Mouse (Mus musculus) 416B (cell line): Measurements from ENCODE around the gene Fv1.
A peak's percentile ranks its signal among the peaks of the same experiment; 100 is the strongest.

Experiments used
- DNase-seq: peaks from one replicate; pipeline ENCODE4 v3.0.0; 2011; ENCODE audit warnings: low read depth

Gene Fv1

DNA sequence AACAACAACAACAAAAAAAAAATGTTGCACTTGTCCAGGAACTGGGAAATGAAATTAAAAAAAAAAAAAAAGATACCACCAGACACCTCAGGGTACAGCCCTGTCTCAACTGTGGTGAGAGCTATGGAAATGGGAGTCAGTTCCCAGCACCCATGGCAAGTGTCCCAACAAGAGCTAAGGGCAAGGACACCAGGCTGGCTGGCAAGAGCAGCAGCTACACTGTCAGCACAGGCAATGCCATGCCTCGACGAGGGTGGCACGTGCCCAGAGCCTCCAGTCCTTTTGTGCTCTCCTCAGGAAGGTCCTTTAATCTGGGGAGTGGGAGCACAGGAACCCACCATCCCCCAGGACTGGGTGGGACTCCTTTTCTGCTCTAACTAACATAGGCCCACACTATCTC, 15.4 kb downstream of the Fv1 start:
- DNase-seq, result no peak

DNA sequence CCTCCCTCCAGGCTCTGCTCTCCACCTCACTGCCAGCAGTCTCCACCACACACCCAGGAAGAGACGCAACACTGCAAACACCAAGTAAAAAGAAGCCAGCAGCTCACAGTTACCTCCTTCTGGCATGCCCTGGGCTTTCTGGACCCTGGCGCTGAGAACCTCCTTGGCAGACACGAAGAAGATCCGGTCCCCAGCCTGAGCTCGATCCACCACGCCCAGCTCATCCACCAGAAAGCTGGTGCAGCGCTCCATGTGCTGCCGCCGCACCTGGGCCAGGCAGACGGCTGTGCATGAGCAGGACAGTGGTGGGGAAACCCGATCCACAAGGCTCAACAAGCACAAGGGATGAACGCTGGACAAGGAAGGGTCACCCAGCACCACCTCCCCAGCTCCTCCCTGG, 17.4 kb downstream of the Fv1 start:
- no peak for DNase-seq

DNA sequence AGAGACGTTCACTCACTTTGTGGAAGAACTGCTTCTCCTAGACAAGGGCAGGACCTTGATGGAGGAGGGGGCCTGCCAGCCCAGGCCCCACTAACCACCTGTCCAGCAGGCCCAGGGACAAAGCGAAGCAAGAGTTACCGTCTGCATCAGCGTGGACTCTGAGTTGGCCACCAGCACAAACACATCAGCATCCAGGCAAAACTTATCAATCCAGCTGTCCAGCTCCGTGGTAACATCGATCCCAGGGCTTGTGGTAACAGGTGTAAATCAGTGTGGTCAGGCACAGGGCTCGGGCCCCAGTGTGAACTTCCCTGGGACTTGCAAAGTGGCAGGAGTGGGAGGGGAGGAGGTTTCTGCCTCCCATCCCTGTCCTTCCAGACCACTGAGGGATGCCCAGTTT, 18.5 kb downstream of the Fv1 start:
- no peak for DNase-seq

DNA sequence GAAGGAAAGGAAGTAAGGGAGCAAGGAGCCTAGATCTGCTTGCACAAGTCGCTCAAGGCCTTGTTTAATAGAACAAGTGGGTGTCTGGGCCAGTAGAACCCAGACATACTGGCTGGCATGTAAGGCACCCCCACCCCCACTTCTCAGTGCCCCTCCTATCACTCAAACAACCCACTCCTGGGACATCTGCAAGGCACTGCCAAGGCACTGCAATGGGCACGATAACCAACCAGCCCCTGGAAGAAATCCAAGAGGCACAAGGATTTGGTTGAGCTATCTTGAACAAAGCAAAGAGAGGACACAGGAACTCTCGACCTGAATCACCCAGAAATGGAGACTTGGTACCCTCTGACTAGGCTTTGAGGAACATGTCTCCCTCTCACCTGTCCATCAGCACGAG, 19.5 kb downstream of the Fv1 start:
- DNase-seq, result no peak

DNA sequence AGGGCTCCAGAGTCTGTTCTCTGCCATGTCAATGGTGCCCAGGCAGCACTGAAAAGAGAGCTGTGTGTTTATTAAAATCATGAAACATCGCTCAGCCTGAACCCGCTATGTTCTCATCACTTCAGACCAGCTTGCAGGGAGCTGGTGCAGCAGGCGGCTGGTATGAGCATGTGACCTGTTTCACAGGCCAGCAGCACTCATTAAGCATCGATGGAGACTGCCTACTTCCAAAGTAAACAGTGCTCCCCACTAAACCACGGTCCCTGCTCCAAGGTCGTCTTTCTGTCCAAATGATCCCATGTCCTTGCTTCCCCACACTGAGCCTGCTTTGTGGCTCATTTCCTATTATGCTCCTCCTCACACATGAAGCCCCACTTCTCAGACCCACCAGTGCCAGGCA, 21.6 kb downstream of the Fv1 start:
- no peak for DNase-seq

DNA sequence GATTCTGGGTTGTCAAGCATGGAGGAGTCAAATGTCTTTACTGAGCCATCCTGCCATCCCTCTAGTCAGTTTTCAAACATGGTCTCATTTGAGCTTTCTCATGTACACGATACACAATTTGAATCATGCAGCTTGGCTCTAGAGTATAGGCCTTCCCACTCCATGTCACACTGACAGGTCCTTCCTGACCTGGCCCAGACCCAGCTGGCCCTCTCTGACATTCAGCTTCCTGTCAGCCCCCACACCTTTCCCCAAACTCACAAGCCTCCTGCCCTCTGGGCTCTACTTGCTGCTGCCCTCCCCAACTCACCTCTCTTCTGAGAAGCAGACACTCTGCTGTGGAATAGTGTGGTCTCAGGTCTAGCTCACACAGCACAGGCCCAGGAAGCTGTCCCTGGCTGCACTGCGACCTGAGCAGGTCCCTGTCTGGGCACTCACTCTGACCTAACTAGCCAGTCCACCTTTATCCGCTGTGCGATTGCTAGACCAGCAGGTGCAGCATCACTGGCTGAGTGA, 27.1 kb downstream of the Fv1 start:
- no peak for DNase-seq

DNA sequence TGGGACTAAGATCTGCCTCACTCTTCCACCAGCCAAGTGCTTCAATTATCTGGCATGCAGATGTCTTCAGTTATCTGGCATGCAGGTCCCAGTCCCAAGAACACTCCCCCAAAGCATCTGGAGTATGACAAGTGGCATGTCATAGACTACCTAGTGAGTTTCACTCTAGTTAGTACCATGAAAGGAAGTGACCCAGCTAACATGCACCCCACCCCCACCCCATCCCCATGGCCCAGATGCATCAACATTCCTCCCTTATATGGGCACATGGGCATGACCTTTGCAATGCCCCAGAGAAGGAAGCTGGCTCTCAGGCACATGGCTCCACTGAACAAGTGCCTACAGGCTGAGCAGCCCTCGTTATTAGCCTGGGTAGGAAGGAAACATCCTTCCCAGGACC, 27.6 kb downstream of the Fv1 start:
- DNase-seq, result peak; percentile 20

DNA sequence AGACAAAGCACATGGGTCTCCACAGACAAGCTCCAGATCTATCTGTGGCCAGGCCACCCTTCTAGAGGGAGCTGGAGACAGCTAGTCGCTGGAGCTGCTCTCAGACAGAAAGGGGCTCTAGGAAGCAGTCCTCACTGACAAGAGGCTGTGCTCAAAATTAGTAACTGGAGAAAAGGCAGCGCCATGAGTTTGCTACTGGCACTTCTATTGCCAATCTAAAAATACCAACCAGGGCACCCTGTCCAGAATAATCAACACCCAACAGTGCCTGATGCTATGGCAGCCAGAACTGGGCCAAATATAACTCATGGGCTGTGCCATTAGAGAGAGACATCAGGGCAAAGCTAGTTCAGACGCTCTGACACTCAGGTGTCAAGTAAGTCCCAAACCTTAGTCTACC, 28.6 kb downstream of the Fv1 start:
- no peak for DNase-seq

DNA sequence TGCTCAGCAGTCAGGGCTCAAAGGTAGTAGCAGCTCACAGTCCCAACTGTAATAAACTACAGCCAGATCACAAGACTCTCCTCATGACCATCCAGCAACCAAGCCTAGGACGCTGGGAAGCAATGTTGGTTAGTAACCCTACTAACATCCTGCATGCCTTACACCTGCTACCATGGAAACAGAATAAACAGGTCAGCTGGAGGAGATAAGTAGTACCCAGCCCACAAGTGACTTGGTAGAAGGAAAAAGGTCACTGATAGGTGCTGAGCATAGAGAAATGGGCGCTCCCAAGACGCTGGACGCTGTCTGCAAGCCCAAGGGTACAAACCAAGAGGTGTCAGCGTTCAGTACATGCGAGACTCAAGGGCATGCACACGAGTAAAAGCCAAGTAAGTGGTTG, 31.7 kb downstream of the Fv1 start:
- DNase-seq, result no peak

DNA sequence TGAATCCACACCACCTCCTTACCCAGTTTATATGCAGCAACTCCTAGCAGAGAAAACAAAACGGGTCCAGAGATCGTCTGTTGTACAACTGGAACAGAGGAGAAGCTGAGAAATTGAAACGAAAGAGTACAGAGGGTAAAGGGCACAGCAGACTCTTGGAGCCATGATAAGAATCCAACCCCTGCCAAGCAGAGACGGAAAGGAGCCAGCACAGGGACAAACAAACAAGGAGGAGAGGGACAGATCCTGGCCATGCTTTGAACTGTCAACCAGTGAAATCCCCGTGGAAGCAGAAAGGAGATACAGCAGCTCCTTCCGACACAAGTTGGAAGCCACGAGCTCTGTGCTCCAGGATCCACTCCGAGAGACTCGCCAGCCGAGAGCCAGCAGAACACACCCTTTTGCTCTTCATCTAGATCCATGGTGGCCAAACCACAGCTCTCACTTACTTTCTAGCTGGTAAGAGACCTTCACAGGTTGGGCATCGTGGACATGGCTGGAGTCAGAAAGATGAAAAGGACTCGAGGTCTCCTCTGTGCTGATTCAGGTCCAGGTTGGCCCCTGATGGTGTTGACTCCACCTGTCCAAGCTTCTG, 34.2 kb downstream of the Fv1 start:
- DNase-seq, result no peak

DNA sequence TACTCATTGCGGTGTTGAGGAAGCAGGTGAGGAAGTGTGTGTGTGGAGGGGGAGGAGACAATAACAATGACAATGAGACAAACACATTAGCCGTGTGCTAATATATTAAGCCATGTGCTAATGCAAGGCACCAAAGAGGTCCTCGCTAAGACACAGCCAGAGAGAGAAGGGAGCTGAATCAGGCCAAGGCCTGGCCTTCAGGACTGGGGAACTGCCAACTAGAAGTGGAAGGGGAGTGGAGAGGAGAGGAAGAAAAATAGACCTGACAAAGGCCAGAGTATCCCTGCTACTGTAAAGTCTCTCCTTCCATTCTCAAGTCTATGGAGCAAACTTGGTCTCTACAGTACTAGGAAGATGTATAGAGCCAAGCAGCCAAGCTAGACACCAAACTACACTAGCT, 34.8 kb downstream of the Fv1 start:
- DNase-seq, result peak; percentile 9

DNA sequence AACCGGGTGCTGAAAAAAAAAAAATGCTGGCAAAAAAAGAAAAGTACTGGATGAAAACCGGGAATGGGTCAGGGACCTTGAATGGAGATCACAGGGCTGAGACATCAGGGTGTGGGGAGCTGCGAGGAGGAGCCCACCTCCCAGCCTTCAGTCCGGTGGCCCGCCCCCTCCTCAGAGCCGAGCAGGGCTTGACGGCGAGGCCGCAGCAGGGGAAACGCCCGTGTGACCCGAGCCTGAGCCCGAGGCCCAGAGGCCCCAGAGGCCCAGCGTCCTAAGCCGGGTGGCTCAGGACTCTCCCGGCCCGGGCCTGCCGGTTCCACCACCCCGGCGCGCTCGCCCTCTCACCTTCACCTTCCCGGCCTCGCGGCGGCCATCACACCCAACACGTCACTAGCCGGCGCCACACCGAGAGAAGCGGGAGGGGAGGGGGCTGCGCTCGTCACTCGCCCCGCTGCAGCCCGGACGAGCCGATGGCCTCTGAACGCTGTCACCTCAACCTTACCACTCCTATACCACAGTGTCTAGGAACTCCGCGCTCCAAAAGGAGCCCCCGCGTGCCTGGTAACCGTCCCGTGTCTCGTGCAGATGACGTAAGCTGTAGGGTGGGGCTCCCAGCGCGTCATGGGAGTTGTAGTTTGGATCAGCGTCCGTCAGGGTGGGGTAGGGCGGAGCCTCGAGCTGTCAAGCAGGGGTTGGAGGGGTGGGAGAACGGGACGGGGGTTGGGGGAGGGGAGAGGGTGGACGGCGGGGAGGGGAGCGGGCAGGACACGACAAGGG, 35.7 kb downstream of the Fv1 start, which contains the start of gene Mfn2:
Mfn2 (minus strand) TSS at position 392 of the 777 bp plus-strand sequence.
- DNase-seq, result peak; percentile 92

DNA sequence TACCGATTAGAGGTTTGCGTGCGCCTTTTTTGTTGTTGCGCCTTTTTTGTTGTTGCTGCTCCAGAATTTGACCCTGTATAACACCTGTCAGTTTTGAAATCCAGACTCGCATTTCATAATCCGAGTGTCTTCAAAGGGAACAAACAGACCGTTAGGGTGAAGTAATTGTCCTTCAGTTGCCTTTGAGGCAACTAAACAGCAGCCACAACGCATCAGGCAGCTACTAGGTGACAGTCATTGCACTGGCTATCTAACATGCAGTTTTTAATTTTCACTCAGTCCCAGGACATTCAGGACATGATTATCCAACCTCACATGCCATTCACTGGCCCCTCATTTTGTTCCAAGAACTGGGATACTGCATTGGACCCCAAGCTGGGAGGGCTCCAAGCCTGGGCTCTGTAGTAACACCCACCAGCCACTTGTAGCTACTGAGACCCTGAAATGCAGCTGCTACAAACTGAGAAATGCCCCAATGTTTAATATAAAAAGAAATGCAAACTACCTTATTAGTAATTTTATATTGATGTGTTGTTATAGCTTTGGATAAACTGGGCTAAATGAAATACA, 36.4 kb downstream of the Fv1 start:
- DNase-seq, result no peak

DNA sequence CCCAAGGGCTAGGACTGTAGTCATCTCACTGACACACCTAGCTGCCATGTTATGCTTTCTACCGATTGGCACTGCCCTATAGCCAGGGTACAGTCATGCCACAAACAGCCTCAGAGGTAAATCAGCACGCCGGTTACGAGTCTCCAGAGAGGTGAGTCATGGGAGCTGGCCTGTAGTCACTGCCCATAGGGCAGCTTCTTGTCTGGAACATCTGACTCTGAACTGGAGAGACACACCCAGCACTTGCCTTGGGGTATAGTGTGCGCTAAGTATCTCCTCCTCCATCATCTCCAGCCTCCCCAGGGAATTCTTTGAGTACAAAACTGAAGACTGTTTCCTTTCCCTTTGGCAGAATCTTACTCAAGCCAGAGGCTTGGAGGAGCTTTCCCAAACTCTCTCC, 37.5 kb downstream of the Fv1 start:
- DNase-seq, result peak; percentile 27

DNA sequence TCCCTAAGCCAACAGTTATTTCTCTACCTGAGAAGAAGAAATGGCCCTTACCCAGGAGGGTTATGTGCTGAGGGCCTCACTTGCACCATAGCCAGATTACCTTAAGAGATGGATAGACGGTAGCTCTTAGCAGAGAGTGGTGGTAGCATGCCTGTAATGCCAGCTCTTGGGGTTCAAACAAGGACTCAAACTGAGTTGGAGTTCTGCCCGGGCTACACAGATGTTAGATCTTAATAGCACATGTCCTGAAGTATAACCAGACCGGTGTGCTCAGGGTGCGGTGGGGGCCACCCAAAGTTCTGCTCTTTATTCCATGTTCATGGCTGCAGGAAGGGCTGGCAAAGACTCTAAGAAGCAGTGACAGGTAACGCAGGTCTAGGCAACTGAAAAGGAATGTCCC, 40.7 kb downstream of the Fv1 start:
- DNase-seq, result no peak

DNA sequence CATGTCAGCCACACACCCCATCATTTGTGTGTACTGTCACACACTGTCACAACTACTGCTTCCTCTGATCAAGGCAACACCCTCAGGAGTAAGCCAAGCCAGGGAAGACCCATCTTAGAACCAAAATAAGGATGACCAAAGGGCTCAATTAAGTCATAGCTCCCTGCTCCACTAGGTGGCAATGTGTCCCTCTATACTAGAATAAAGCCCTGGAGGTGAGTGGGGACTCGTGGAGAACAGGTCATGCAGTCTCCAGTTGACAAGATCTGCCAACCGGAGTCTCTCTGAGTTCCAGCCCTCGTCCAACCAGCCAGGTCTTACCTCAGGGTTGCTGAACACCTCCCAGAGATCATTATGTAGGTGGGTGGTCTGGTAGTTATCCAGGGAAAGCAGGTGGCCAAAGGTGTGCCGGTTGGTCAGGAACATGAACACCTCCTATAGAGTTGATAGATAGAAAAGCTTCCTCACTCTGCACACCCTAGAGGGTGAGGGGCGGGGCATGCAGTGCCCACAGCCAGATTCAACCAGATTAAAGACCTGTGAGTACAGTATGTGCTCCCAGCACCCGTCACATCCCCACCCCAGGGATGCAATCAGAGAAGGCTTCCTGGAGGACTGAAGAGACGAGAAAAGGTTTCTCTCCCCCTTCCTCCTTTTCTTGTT, 49.8 kb downstream of the Fv1 start:
- DNase-seq, result peak; percentile 72
